Mouse (Mus musculus): ENCODE data around the gene Itga9.

DNA sequence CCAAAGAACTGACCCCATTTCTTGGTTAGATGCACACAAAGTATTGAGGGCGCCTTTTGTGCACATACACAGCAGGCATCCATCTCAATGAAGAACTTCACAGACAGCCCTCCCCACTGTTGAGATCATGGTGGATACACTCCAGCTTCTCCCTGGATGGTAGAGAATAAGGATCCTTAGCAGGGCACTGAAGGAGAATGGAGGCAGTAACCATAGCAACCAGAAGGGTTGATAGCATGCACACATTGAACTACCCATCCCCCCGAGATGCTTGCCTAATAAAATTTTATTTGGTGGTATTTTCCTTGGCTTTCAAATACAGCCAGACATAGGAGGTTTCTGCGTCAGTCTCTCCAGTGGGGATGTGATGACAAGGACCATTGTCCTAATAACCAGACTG is 184.7 kb downstream of the Itga9 start:
- no peak for TF ChIP-seq CTCF (IDR thresholded peaks at IDR 0.05; ENCODE audit: insufficient read depth, low read depth, low read length)
- TF ChIP-seq POLR2A (IDR thresholded peaks at IDR 0.05; ENCODE audit: insufficient read depth, low read depth, low read length), result no peak

All from olfactory bulb, adult 2 months (tissue).